Mouse (Mus musculus) lung, embryonic 15.5 days (tissue): ENCODE data around the gene Rps6kb2. TPM values are rescaled to one million over a fixed set of nuclear protein-coding genes. Genes with fewer than 3 reads are reported as not detected.
"Not testable (repeated sequence)": the region's sequence is repeated elsewhere in the genome, so short reads cannot be mapped to it uniquely, and the experiment has no call there.

ENCODE experiments used
- ATAC-seq: fragments of 200-750 bp; cut with Nextera tagmentation; 2 replicates; pipeline ENCODE4 v1.8.0; 2017; ENCODE audit warnings: moderate number of reproducible peaks, borderline replicate concordance; ENCODE audit not compliant: low FRiP score, low TSS enrichment; ENCODE audit errors: extremely low read depth
- H3K27ac ChIP-seq: fragments of 300-500 bp; sonication (generic); 2 replicates; pipeline ENCODE4 v1.5.1; 2015; ENCODE audit warnings: moderate library complexity, mild to moderate bottlenecking, inconsistent platforms
- H3K27me3 ChIP-seq: fragments of 300-500 bp; sonication (generic); 2 replicates; pipeline ENCODE4 v1.6.1; 2015; ENCODE audit warnings: inconsistent platforms
- H3K36me3 ChIP-seq: fragments of 300-500 bp; sonication (generic); 2 replicates; pipeline ENCODE4 v1.6.1; 2015; ENCODE audit warnings: inconsistent platforms
- H3K4me1 ChIP-seq: fragments of 300-500 bp; sonication (generic); 2 replicates; pipeline ENCODE4 v1.6.1; 2015; ENCODE audit warnings: inconsistent platforms
- H3K4me2 ChIP-seq: fragments of 300-500 bp; sonication (generic); 2 replicates; pipeline ENCODE4 v1.6.1; 2015; ENCODE audit warnings: inconsistent platforms, mild to moderate bottlenecking, moderate library complexity
- H3K4me3 ChIP-seq: fragments of 300-500 bp; sonication (generic); 2 replicates; pipeline ENCODE4 v1.5.1; 2015; ENCODE audit warnings: mild to moderate bottlenecking, inconsistent platforms
- H3K9ac ChIP-seq: fragments of 300-500 bp; sonication (generic); 2 replicates; pipeline ENCODE4 v1.6.1; 2015; ENCODE audit warnings: inconsistent platforms
- H3K9me3 ChIP-seq: fragments of 300-500 bp; sonication (generic); 2 replicates; pipeline ENCODE4 v1.6.1; 2016; ENCODE audit warnings: inconsistent platforms
- WGBS: fragments of 180-500 bp; shearing (Covaris S2); methylation state at CpG from one replicate; pipeline ENCODE4 v1.1.7; 2015; 5-methylcytosine and 5-hydroxymethylcytosine counted together
- polyA plus RNA-seq: library from polyadenylated mRNA; unstranded; fragments of >200 nt; fragmentation: Nextera tagmentation; extraction: Ambion mirVana; gene quantifications from 2 replicates; pipeline ENCODE4 v1.2.1, GENCODE M21; 2015

Gene Rps6kb2
- polyA plus RNA-seq, 1 experiment from 2014 or later, result 45.0 TPM

- WGBS, result 85% methylated on average over 7 of the region's 7 CpGs
- no peak for ATAC-seq
- peaks cover 17% of the 10 kb centered on the region for H3K4me1 ChIP-seq
- peaks cover 46% of the 10 kb centered on the region for H3K36me3 ChIP-seq
- H3K9ac ChIP-seq, result no peak overlapping the region
- H3K9me3 ChIP-seq, result no peaks in the 10 kb centered on the region
- H3K4me2 ChIP-seq, result no peak overlapping the region
- H3K27ac ChIP-seq, result no peak overlapping the region
- no peak overlapping the region for H3K4me3 ChIP-seq
- no peaks in the 10 kb centered on the region for H3K27me3 ChIP-seq
Observed at GRCm38 (mm10) chr19:4129462-4129861, 33.7 kb downstream of the Rps6kb2 start.

GRCm38 (mm10) chr19:4126759-4127495 lies 36.2 kb downstream of the Rps6kb2 start:
- H3K27ac ChIP-seq, result no peak overlapping the region
- WGBS, result 54% methylated on average over 7 of the region's 7 CpGs
- H3K4me3 ChIP-seq, result peak overlapping the region; percentile 78
- peaks cover 17% of the 10 kb centered on the region for H3K4me1 ChIP-seq
- H3K9me3 ChIP-seq, result no peaks in the 10 kb centered on the region
- ATAC-seq, result no peak
- peaks cover 33% of the 10 kb centered on the region for H3K36me3 ChIP-seq
- peak overlapping the region; percentile 79 for H3K9ac ChIP-seq
- no peaks in the 10 kb centered on the region for H3K27me3 ChIP-seq
- peak overlapping the region; percentile 71 for H3K4me2 ChIP-seq

- no peaks in the 10 kb centered on the region for H3K9me3 ChIP-seq
- under 1% methylated on average over 63 of the region's 64 CpGs for WGBS
- H3K4me3 ChIP-seq, result peak within 1 kb of the TSS; percentile 78
- H3K9ac ChIP-seq, result peak within 1 kb of the TSS; percentile 79
- no peaks in the 10 kb centered on the region for H3K27me3 ChIP-seq
- ATAC-seq, result peak; percentile 94
- peaks cover 17% of the 10 kb centered on the region for H3K4me1 ChIP-seq
- H3K36me3 ChIP-seq, result peaks cover 26% of the 10 kb centered on the region
- peak within 1 kb of the TSS; percentile 39; the same call in 1 of the 2 replicates for H3K27ac ChIP-seq
- peak within 1 kb of the TSS; percentile 71 for H3K4me2 ChIP-seq
Observed at GRCm38 (mm10) chr19:4125741-4126696, 37.1 kb downstream of the Rps6kb2 start, which contains the start of gene Aip. Aip (minus strand) TSS chr19:4125858.

- peaks cover 24% of the 10 kb centered on the region for H3K36me3 ChIP-seq
- not testable (repeated sequence) for H3K9me3 ChIP-seq, H3K27ac ChIP-seq, H3K27me3 ChIP-seq
- peak; percentile 48 for ATAC-seq
- H3K4me2 ChIP-seq, result peak overlapping the region; percentile 49
- peaks cover 25% of the 10 kb centered on the region for H3K4me1 ChIP-seq
- whole genome bisulfite sequencing, result 5% methylated on average over 4 of the region's 4 CpGs
- H3K4me3 ChIP-seq, result peak overlapping the region; percentile 78
- peak overlapping the region; percentile 12; the same call in 1 of the 2 replicates for H3K9ac ChIP-seq
Observed at GRCm38 (mm10) chr19:4125268-4125667, 37.9 kb downstream of the Rps6kb2 start.

GRCm38 (mm10) chr19:4124432-4124831 lies 38.7 kb downstream of the Rps6kb2 start:
- 63% methylated on average over 4 of the region's 4 CpGs for WGBS
- no peak overlapping the region for H3K4me2 ChIP-seq
- no peak for ATAC-seq
- H3K27ac ChIP-seq, result no peak overlapping the region
- H3K4me3 ChIP-seq, result no peak overlapping the region
- peaks cover 32% of the 10 kb centered on the region for H3K4me1 ChIP-seq
- H3K36me3 ChIP-seq, result peaks cover 19% of the 10 kb centered on the region
- H3K9ac ChIP-seq, result no peak overlapping the region
- H3K27me3 ChIP-seq, result no peaks in the 10 kb centered on the region
- no peaks in the 10 kb centered on the region for H3K9me3 ChIP-seq

- peaks cover 10% of the 10 kb centered on the region for H3K36me3 ChIP-seq
- no peaks in the 10 kb centered on the region for H3K27me3 ChIP-seq
- ATAC-seq, result no peak
- no peaks in the 10 kb centered on the region for H3K9me3 ChIP-seq
- 80% methylated on average over 7 of the region's 7 CpGs for WGBS
- H3K4me3 ChIP-seq, result no peak overlapping the region
- no peak overlapping the region for H3K9ac ChIP-seq
- peaks cover 31% of the 10 kb centered on the region for H3K4me1 ChIP-seq
- H3K27ac ChIP-seq, result no peak overlapping the region
- H3K4me2 ChIP-seq, result no peak overlapping the region
Observed at GRCm38 (mm10) chr19:4122411-4123370, 40.5 kb downstream of the Rps6kb2 start.

- not testable (repeated sequence) for H3K27me3 ChIP-seq, H3K9ac ChIP-seq, H3K9me3 ChIP-seq, H3K27ac ChIP-seq, ATAC-seq
- WGBS, result 50% methylated on average over 6 of the region's 6 CpGs
- H3K4me3 ChIP-seq, result peak overlapping the region; percentile 48; the same call in 1 of the 2 replicates
- peaks cover 23% of the 10 kb centered on the region for H3K4me1 ChIP-seq
- H3K36me3 ChIP-seq, result peaks cover 17% of the 10 kb centered on the region
- H3K4me2 ChIP-seq, result peak overlapping the region; percentile 57
Observed at GRCm38 (mm10) chr19:4121896-4122295, 41.3 kb downstream of the Rps6kb2 start.

- WGBS, result 3% methylated on average over 38 of the region's 38 CpGs
- H3K4me1 ChIP-seq, result peaks cover 18% of the 10 kb centered on the region
- peak; percentile 79 for ATAC-seq
Observed at GRCm38 (mm10) chr19:4121097-4121805, 41.9 kb downstream of the Rps6kb2 start.

GRCm38 (mm10) chr19:4120496-4120895 lies 42.7 kb downstream of the Rps6kb2 start:
- Histone ChIP-seq H3K27me3 (no peaks in the 10 kb centered on the region), H3K9me3 (no peaks in the 10 kb centered on the region), H3K4me3 (peak overlapping the region; percentile 48), H3K36me3 (peaks cover 29% of the 10 kb centered on the region), H3K4me1 (peaks cover 18% of the 10 kb centered on the region), H3K27ac (no peak overlapping the region), H3K9ac (no peak overlapping the region), H3K4me2 (peak overlapping the region; percentile 57)
- WGBS, result 85% methylated on average over 2 of the region's 2 CpGs
- no peak for ATAC-seq

More at GRCm38 (mm10) chr19:4121097-4121805, 41.9 kb downstream of the Rps6kb2 start:
- Histone ChIP-seq H3K27ac (peak overlapping the region; percentile 66), H3K9ac (peak overlapping the region; percentile 44), H3K36me3 (peaks cover 23% of the 10 kb centered on the region), H3K4me3 (peak overlapping the region; percentile 48), H3K27me3 (no peaks in the 10 kb centered on the region), H3K9me3 (no peaks in the 10 kb centered on the region), H3K4me2 (peak overlapping the region; percentile 57)

- no peaks in the 10 kb centered on the region for H3K9me3 ChIP-seq
- H3K4me1 ChIP-seq, result peaks cover 15% of the 10 kb centered on the region
- H3K27ac ChIP-seq, result no peak overlapping the region
- no peak overlapping the region for H3K9ac ChIP-seq
- WGBS, result 79% methylated on average over 6 of the region's 6 CpGs
- no peak overlapping the region for H3K4me3 ChIP-seq
- peaks cover 35% of the 10 kb centered on the region for H3K36me3 ChIP-seq
- ATAC-seq, result no peak
- H3K27me3 ChIP-seq, result no peaks in the 10 kb centered on the region
- peak overlapping the region; percentile 57; the same call in 1 of the 2 replicates for H3K4me2 ChIP-seq
Observed at GRCm38 (mm10) chr19:4119716-4120487, 43.3 kb downstream of the Rps6kb2 start.
